Mouse (Mus musculus) intestine, embryonic 15.5 days (tissue): Measurements from ENCODE around the gene Smyd5. TPM values are rescaled to one million over a fixed set of nuclear protein-coding genes. Genes with fewer than 3 reads are reported as not detected.
A peak's percentile ranks its signal among the peaks of the same experiment; 100 is the strongest.

ENCODE experiments used
- ATAC-seq: fragments of 200-750 bp; cut with Nextera tagmentation; 2 replicates; pipeline ENCODE4 v1.8.0; 2017; ENCODE audit warnings: moderate TSS enrichment, moderate library complexity
- H3K27ac ChIP-seq: fragments of 300-500 bp; sonication (generic); 2 replicates; pipeline ENCODE4 v1.5.1; 2015; ENCODE audit warnings: mild to moderate bottlenecking, inconsistent platforms
- H3K27me3 ChIP-seq: fragments of 300-500 bp; sonication (generic); replicated peaks from 2 replicates; pipeline ENCODE4 v1.6.1; 2015; ENCODE audit warnings: inconsistent platforms
- H3K36me3 ChIP-seq: fragments of 300-500 bp; sonication (generic); 2 replicates; pipeline ENCODE4 v1.6.1; 2015; ENCODE audit warnings: inconsistent platforms
- H3K4me1 ChIP-seq: fragments of 300-500 bp; sonication (generic); replicated peaks from 2 replicates; pipeline ENCODE4 v1.6.1; 2015; ENCODE audit warnings: inconsistent platforms
- H3K4me2 ChIP-seq: fragments of 300-500 bp; sonication (generic); replicated peaks from 2 replicates; pipeline ENCODE4 v1.6.1; 2015; ENCODE audit warnings: mild to moderate bottlenecking, inconsistent platforms
- H3K4me3 ChIP-seq: fragments of 300-500 bp; sonication (generic); replicated peaks from 2 replicates; pipeline ENCODE4 v1.5.1; 2015; ENCODE audit warnings: inconsistent platforms
- H3K9ac ChIP-seq: fragments of 300-500 bp; sonication (generic); 2 replicates; pipeline ENCODE4 v1.6.1; 2015; ENCODE audit warnings: inconsistent platforms
- H3K9me3 ChIP-seq: fragments of 300-500 bp; sonication (generic); 2 replicates; pipeline ENCODE4 v1.6.1; 2016; ENCODE audit warnings: inconsistent platforms
- WGBS: fragments of 180-500 bp; shearing (Covaris S2); methylation state at CpG from one replicate; pipeline ENCODE4 v1.1.7; 2015; 5-methylcytosine and 5-hydroxymethylcytosine counted together
- polyA plus RNA-seq: library from polyadenylated mRNA; unstranded; fragments of >200 nt; fragmentation: Nextera tagmentation; extraction: Ambion mirVana; gene quantifications from 2 replicates; pipeline ENCODE4 v1.2.1, GENCODE M21; 2015

Gene Smyd5
- polyA plus RNA-seq, 1 experiment from 2014 or later = 49.8 TPM

DNA sequence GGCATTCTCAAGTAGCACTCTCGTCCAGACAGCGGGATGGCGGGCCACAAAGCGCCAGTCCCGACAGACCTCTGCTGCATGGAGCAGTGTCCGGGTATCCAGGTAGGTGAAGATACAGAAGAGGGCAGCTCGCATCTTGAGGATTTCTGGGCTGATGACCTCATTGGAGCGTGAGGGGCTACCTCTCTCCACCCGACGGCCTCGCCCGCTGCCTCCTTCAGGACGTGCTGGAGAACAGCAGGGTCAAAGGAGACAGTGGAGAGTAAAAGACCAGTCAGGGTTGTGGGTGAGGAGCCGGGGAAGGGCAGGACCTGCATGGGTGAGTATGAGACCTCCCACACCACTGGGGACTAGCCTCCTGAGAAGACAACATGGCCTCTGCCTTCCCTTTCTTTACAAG is 46.6 kb downstream of the Smyd5 start:
- Histone ChIP-seq H3K36me3 (no peaks in the 10 kb centered on the region), H3K27me3 (peaks cover 13% of the 10 kb centered on the region), H3K9me3 (no peaks in the 10 kb centered on the region), H3K4me1 (no peaks in the 10 kb centered on the region), H3K27ac (no peak overlapping the region), H3K4me2 (no peak overlapping the region), H3K9ac (no peak overlapping the region), H3K4me3 (no peak overlapping the region)
- 36% methylated on average over 14 of the region's 14 CpGs for WGBS
- ATAC-seq = no peak

DNA sequence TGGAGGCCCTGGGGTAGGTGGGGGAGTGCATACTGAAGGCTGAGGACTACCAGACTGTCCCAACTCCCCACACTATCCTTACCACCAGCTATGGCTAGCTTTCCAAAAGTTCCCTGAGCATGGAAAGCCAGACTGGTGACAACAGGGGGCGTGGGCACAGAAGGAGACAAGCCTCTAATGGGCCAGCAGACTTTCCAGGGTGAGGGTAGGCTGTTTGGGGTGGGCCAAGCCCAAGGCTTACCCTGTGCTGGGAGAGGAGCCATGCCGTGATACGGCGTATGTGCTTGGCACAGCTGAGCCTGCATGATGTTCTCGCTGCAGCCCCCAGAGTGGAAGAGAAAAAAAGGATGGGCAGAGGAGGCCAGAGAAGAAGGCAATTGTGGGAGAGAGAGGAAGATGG is 48.2 kb downstream of the Smyd5 start:
- Histone ChIP-seq H3K4me2 (no peak overlapping the region), H3K9ac (no peak overlapping the region), H3K36me3 (no peaks in the 10 kb centered on the region), H3K27me3 (peaks cover 28% of the 10 kb centered on the region), H3K4me3 (no peak overlapping the region), H3K9me3 (no peaks in the 10 kb centered on the region), H3K4me1 (peaks cover 11% of the 10 kb centered on the region), H3K27ac (no peak overlapping the region)
- WGBS = 79% methylated on average over 5 of the region's 5 CpGs
- no peak for ATAC-seq

DNA sequence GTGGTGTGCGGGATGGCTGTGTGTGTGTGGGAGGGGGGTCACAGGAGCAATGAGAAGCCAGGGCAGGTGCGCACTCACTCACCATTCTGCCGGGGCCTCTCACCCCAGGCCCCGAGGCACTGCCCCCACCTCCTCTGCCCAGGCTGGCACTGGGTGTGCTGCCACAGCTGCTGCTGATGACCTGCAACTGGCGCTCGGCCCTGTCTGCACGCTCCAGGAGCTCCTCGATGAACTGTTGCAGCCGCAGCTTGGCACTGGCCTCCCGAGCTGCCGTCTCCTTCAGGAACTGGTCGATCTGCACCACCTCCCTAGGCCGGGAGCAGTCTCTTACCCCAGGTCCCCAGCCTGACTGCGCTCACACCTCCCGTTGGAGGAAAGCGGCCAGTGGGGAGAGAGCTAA is 48.9 kb downstream of the Smyd5 start:
- Histone ChIP-seq H3K27me3 (peaks cover 33% of the 10 kb centered on the region), H3K4me1 (peaks cover 11% of the 10 kb centered on the region), H3K9ac (no peak overlapping the region), H3K27ac (no peak overlapping the region), H3K4me2 (no peak overlapping the region), H3K4me3 (no peak overlapping the region), H3K36me3 (no peaks in the 10 kb centered on the region), H3K9me3 (no peaks in the 10 kb centered on the region)
- ATAC-seq = no peak
- 64% methylated on average over 16 of the region's 16 CpGs for WGBS

DNA sequence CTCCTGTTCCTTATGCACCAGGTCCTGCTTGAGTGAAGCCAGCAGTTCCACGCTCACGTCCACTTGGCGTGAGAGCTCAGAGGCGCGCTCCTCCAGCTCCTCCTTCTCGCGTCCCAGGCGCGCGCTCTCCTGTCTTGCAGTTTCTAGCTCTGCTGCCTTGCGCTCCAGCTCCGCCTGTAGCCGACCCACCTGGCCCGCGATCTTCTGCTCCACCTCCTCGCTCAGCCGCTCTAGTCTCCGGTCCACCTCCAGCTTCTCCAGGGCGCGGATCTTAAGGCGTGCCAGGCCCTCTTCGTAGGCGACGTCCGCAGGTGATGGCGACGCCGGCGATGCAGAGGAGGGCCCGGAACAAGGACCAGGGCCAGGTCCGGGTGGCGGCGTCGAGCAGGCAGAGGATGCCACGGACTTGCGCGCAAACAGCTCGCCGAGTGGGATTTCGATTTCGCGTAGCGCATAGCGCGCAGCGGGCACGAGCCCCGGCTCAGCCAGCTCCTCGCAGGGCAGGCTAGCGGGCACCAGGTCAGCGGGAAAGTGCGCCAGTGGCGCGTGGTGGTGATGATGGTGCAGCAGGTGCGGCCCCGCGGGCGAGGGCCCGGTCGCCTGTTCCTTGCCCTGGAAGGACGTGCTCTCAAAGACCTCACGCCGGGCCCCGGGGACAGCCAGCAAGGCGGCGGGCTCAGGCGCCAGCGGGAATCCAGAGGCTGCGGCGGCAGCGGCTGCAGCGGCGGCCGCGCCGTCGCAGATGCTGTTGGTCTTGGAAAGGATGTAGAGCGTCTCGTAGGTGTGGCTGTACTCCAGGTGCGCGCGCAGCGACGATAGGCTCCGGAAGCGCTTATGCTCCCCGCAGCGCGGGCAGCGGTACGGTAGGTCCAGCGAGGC is 52.3 kb downstream of the Smyd5 start:
- WGBS = 4% methylated on average over 92 of the region's 92 CpGs
- H3K27me3 ChIP-seq = peaks cover 44% of the 10 kb centered on the region
- ATAC-seq = peak; percentile 71

DNA sequence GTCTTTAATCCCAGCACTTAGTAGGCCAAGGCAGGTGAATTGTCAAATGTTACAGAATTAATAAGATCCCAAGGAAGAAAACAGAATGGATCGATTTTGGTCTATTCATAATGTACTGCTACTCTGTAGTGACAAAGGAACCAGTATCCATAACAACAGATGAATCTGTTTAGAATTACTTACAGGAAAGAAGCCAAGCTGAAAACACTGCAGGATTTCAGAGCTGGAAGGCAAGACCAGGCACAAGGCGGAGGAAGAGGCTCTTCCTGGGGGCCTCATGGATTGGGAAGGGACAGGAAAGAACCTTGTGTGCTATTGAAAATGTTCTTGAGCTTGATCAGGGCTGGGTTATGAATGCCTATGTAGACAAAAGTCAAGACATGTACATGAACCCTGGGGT is 53.9 kb downstream of the Smyd5 start:
- Histone ChIP-seq H3K9ac (no peak overlapping the region), H3K4me2 (no peak overlapping the region), H3K36me3 (no peaks in the 10 kb centered on the region), H3K27me3 (peaks cover 44% of the 10 kb centered on the region), H3K4me1 (peaks cover 11% of the 10 kb centered on the region), H3K4me3 (no peak overlapping the region), H3K27ac (no peak overlapping the region), H3K9me3 (no peaks in the 10 kb centered on the region)
- no peak for ATAC-seq
- 76% methylated on average over 2 of the region's 2 CpGs for WGBS

More for the DNA sequence above, 52.3 kb downstream of the Smyd5 start:
- no peak overlapping the region for H3K9ac ChIP-seq
- H3K4me1 ChIP-seq = peaks cover 11% of the 10 kb centered on the region
- H3K4me3 ChIP-seq = peak overlapping the region; percentile 37
- H3K36me3 ChIP-seq = no peaks in the 10 kb centered on the region
- H3K27ac ChIP-seq = no peak overlapping the region
- H3K4me2 ChIP-seq = peak overlapping the region; percentile 65
- no peaks in the 10 kb centered on the region for H3K9me3 ChIP-seq

DNA sequence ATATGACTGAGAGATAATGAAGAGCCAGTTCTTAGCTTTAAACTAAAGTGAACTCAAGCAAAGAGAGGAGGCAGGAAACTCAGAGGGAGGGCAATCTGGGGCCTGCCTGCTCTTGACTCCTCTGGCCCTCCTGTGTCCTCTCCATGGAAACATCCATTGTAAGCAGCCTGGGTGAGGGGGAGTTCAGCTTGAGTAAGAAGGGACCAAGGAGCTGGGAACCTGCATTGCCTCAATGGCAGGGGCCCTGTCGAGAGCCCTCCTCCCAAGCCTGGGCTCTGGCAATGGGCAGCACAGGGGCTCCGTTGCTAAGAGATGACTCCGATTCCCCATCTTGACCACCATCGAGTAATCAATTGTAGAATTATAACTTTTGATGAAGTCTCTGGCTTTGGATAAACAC is 56.7 kb downstream of the Smyd5 start:
- Histone ChIP-seq H3K4me1 (peaks cover 11% of the 10 kb centered on the region), H3K4me3 (no peak overlapping the region), H3K9ac (no peak overlapping the region), H3K27me3 (peaks cover 31% of the 10 kb centered on the region), H3K4me2 (no peak overlapping the region), H3K36me3 (no peaks in the 10 kb centered on the region), H3K27ac (no peak overlapping the region), H3K9me3 (no peaks in the 10 kb centered on the region)
- 80% methylated on average over 4 of the region's 4 CpGs for WGBS
- no peak for ATAC-seq

DNA sequence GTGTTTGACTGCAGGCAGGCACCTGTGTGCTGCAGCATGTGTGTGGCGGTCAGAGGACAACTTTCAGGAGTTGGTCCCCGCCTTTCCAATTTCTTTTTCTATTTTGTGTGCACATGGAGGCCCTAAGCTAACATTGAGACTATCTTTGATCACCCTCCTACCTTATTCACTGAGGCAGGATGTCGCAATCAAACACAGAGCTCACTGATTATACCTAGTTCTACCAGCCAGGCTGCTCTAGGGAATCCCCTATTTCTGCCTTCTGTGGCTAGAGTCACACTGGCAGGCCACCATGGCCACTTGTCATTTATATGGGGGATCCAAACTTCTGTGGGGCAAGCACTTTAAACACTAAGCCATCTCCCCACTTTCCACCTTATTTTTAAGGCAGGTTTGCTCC is 57.9 kb downstream of the Smyd5 start:
- Histone ChIP-seq H3K4me3 (no peak overlapping the region), H3K36me3 (no peaks in the 10 kb centered on the region), H3K27me3 (peaks cover 19% of the 10 kb centered on the region), H3K9me3 (no peaks in the 10 kb centered on the region), H3K4me1 (no peaks in the 10 kb centered on the region; the same call in 1 of the 2 replicates), H3K4me2 (no peak overlapping the region), H3K9ac (no peak overlapping the region), H3K27ac (no peak overlapping the region)
- ATAC-seq = no peak
- 59% methylated on average over 3 of the region's 3 CpGs for WGBS

DNA sequence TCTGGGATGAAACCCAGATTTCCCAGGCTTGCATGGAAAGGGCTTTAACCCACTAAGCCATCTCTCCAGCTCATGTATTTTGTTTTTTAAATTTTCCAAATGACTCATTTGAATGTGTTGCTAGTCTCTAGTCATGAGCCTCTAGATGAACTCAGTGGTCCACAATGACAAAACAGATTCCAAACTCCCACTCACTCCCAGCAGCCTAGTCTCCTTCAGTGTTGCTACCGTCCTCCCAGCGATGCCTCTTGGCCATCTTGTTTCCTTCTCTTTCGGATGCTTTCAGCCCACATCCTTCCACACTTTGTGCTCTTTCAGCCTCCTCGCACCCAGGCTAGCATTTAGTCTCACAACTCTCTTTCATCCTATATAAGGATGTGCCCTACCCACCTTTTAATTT is 58.5 kb downstream of the Smyd5 start:
- no peak overlapping the region for H3K4me3 ChIP-seq
- no peaks in the 10 kb centered on the region for H3K9me3 ChIP-seq
- H3K4me1 ChIP-seq = no peaks in the 10 kb centered on the region
- H3K4me2 ChIP-seq = no peak overlapping the region
- H3K27me3 ChIP-seq = peaks cover 13% of the 10 kb centered on the region
- no peak for ATAC-seq
- WGBS = 89% methylated on average over 4 of the region's 4 CpGs
- no peaks in the 10 kb centered on the region for H3K36me3 ChIP-seq
- H3K27ac ChIP-seq = no peak overlapping the region
- H3K9ac ChIP-seq = no peak overlapping the region

DNA sequence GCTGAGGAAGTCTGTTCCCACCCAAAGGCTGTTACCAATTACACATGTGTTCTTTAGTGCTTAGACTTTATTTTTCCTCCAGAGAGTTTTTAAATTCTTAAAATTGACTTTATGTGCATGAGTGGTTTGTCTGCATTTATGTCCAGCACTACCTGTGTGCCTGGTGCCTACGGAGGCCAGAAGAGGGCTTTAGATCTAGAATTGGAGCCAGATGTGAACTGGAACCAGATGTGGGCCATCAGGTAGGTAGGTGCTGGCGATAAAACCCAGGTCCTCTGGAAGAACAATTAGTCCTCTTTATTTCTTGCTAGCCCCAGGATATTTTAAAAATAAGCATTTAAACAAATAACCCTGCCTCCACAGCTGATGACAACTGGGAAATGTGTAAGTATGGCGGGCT is 59.8 kb downstream of the Smyd5 start:
- Histone ChIP-seq H3K27ac (no peak overlapping the region), H3K36me3 (no peaks in the 10 kb centered on the region), H3K4me3 (no peak overlapping the region), H3K9ac (no peak overlapping the region), H3K27me3 (0 out of 2 replicates have a peak, but pooled peaks cover 4% of the 10 kb centered on the region), H3K9me3 (no peaks in the 10 kb centered on the region), H3K4me1 (no peaks in the 10 kb centered on the region), H3K4me2 (no peak overlapping the region)
- ATAC-seq = no peak
- WGBS = 88% methylated on average over 3 of the region's 3 CpGs

Other genes with a start within 250 kb of the Smyd5 start
- gene Emx1, start 244.6 kb upstream of the Smyd5 start, polyA plus RNA-seq = not detected in 2 replicates
- 6.7 and 7.7 TPM in 2 replicates for gene Sfxn5, start 98.6 kb upstream of the Smyd5 start, polyA plus RNA-seq
- gene Rab11fip5, start 57.4 kb upstream of the Smyd5 start, polyA plus RNA-seq = 12.0 and 14.7 TPM in 2 replicates
- gene Noto, start 8.1 kb upstream of the Smyd5 start, polyA plus RNA-seq = not detected in 2 replicates
- gene Cct7, start 19.5 kb downstream of the Smyd5 start, polyA plus RNA-seq = 461 and 482 TPM in 2 replicates
- gene Pradc1, start 20.0 kb downstream of the Smyd5 start, polyA plus RNA-seq = 38.5 and 42.9 TPM in 2 replicates
- 0.08 and 0.21 TPM in 2 replicates for gene Fbxo41, start 71.0 kb downstream of the Smyd5 start, polyA plus RNA-seq
- gene Egr4, start 81.6 kb downstream of the Smyd5 start, polyA plus RNA-seq = not detected in 2 replicates
- gene Alms1, start 155.5 kb downstream of the Smyd5 start, polyA plus RNA-seq = 3.1 and 3.6 TPM in 2 replicates